Mouse (Mus musculus) forebrain, embryonic 16.5 days (tissue): ENCODE results near the gene Manf. TPM values are rescaled to one million over a fixed set of nuclear protein-coding genes. Genes with fewer than 3 reads are reported as not detected.

ENCODE experiments used
- ATAC-seq: fragments of 200-750 bp; cut with Nextera tagmentation; 2 replicates; pipeline ENCODE4 v1.8.0; 2017; ENCODE audit warnings: mild to moderate bottlenecking, moderate library complexity
- H3K27ac ChIP-seq: fragments of 300-500 bp; sonication (generic); 2 replicates; pipeline ENCODE4 v1.5.1; 2014; ENCODE audit warnings: low read length, control low read depth
- H3K27me3 ChIP-seq: fragments of 300-500 bp; sonication (generic); replicated peaks from 2 replicates; pipeline ENCODE4 v1.6.1; 2014; ENCODE audit warnings: low read length; ENCODE audit not compliant: control insufficient read depth, insufficient read depth
- H3K36me3 ChIP-seq: fragments of 300-500 bp; sonication (generic); 2 replicates; pipeline ENCODE4 v1.6.1; 2014; ENCODE audit not compliant: control insufficient read depth, insufficient read depth
- H3K4me1 ChIP-seq: fragments of 300-500 bp; sonication (generic); replicated peaks from 2 replicates; pipeline ENCODE4 v1.6.1; 2014; ENCODE audit warnings: low read length; ENCODE audit not compliant: control insufficient read depth, insufficient read depth
- H3K4me2 ChIP-seq: fragments of 300-500 bp; sonication (generic); 2 replicates; pipeline ENCODE4 v1.6.1; 2014; ENCODE audit warnings: mild to moderate bottlenecking, low read length, control low read depth
- H3K4me3 ChIP-seq: fragments of 300-500 bp; sonication (generic); replicated peaks from 2 replicates; pipeline ENCODE4 v1.5.1; 2014; ENCODE audit warnings: mild to moderate bottlenecking, low read length, control low read depth
- H3K9ac ChIP-seq: fragments of 300-500 bp; sonication (generic); replicated peaks from 2 replicates; pipeline ENCODE4 v1.6.1; 2014; ENCODE audit warnings: low read depth, low read length, control low read depth
- H3K9me3 ChIP-seq: fragments of 300-500 bp; sonication (generic); 2 replicates; pipeline ENCODE4 v1.6.1; 2016; ENCODE audit warnings: low read length; ENCODE audit not compliant: control insufficient read depth
- WGBS: fragments of 180-500 bp; shearing (Covaris S2); extraction: QIAGEN DNeasy Blood & Tissue Kit; methylation state at CpG from one replicate; pipeline ENCODE4 v1.1.7; 2014; 5-methylcytosine and 5-hydroxymethylcytosine counted together
- polyA plus RNA-seq: library from polyadenylated mRNA; unstranded; fragments of >200 nt; fragmentation: Nextera tagmentation; extraction: Ambion mirVana; gene quantifications from 2 replicates; pipeline ENCODE4 v1.2.1, GENCODE M21; 2015

Gene Manf
- polyA plus RNA-seq, 1 experiment from 2014 or later: 201 TPM

- H3K36me3 ChIP-seq: peaks cover 27% of the 10 kb centered on the region
- ATAC-seq: no peak
- H3K9me3 ChIP-seq: no peaks in the 10 kb centered on the region
- H3K4me3 ChIP-seq: no peak overlapping the region
- no peak overlapping the region for H3K4me2 ChIP-seq
- 91% methylated on average over 3 of the region's 3 CpGs for WGBS
- no peak overlapping the region for H3K27ac ChIP-seq
- H3K9ac ChIP-seq: no peak overlapping the region
- no peaks in the 10 kb centered on the region for H3K27me3 ChIP-seq
- peaks cover 3% of the 10 kb centered on the region for H3K4me1 ChIP-seq
These were observed 15.1 kb downstream of the Manf start for GRCm38 (mm10) chr9:106876666-106877065.

GRCm38 (mm10) chr9:106874216-106874615 is 17.6 kb downstream of the Manf start:
- no peak for ATAC-seq
- peaks cover 22% of the 10 kb centered on the region for H3K36me3 ChIP-seq

DNA sequence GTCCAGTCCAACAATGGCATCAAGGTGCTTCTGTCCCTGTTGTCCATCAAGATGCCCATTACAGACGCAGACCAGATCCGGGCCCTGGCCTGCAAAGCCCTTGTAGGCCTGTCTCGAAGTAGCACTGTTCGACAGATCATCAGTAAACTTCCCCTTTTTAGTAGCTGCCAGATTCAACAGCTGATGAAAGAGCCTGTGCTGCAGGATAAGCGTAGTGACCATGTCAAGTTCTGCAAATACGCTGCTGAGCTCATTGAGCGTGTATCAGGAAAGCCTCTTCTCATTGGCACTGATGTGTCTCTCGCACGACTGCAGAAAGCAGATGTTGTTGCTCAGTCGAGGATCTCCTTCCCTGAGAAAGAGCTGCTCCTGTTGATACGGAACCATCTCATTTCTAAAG is 33.7 kb downstream of the Manf start:
- Histone ChIP-seq H3K27ac (no peak overlapping the region), H3K9ac (no peak overlapping the region), H3K36me3 (peaks cover 38% of the 10 kb centered on the region), H3K27me3 (no peaks in the 10 kb centered on the region), H3K4me3 (no peak overlapping the region), H3K9me3 (no peaks in the 10 kb centered on the region), H3K4me2 (no peak overlapping the region), H3K4me1 (no peaks in the 10 kb centered on the region)
- no peak for ATAC-seq
- 95% methylated on average over 11 of the region's 11 CpGs for WGBS

More at GRCm38 (mm10) chr9:106874216-106874615, 17.6 kb downstream of the Manf start:
- Histone ChIP-seq H3K4me1 (no peaks in the 10 kb centered on the region), H3K4me3 (no peak overlapping the region), H3K27me3 (no peaks in the 10 kb centered on the region), H3K9me3 (no peaks in the 10 kb centered on the region), H3K27ac (no peak overlapping the region), H3K9ac (no peak overlapping the region), H3K4me2 (no peak overlapping the region)
- 84% methylated on average over 5 of the region's 5 CpGs for WGBS

DNA sequence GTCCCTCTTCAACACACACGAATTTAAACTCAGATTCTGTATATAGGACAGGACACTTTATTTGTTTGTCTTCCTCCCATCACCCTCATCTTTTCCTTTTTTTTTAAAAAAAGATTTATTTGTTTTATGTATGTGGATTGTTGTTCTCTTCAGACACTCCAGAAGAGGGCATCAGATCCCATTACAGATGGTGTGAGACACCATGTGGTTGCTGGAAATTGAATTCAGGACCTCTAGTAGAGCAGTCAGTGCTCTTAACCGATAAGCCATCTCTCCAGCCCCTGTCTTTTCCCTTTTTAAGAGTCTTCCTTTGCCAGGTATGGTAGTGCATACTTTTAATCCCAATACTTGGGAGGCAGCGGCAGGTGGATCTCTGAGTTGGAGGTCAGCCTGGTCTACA is 35.1 kb downstream of the Manf start:
- no peaks in the 10 kb centered on the region for H3K9me3 ChIP-seq
- no peaks in the 10 kb centered on the region for H3K27me3 ChIP-seq
- no peak overlapping the region for H3K9ac ChIP-seq
- H3K4me1 ChIP-seq: no peaks in the 10 kb centered on the region
- WGBS: 87% methylated on average over 3 of the region's 3 CpGs
- ATAC-seq: no peak
- H3K4me2 ChIP-seq: no peak overlapping the region
- peaks cover 35% of the 10 kb centered on the region for H3K36me3 ChIP-seq
- no peak overlapping the region for H3K27ac ChIP-seq
- H3K4me3 ChIP-seq: no peak overlapping the region

- ATAC-seq: no peak
- Histone ChIP-seq H3K4me2 (no peak overlapping the region), H3K4me3 (no peak overlapping the region), H3K36me3 (peaks cover 42% of the 10 kb centered on the region), H3K27ac (no peak overlapping the region), H3K9ac (no peak overlapping the region), H3K27me3 (no peaks in the 10 kb centered on the region), H3K4me1 (no peaks in the 10 kb centered on the region), H3K9me3 (no peaks in the 10 kb centered on the region)
- 96% methylated on average over 6 of the region's 6 CpGs for WGBS
These were observed 49.0 kb downstream of the Manf start for GRCm38 (mm10) chr9:106842800-106843199.

GRCm38 (mm10) chr9:106840569-106840968 is 51.2 kb downstream of the Manf start:
- Histone ChIP-seq H3K4me1 (no peaks in the 10 kb centered on the region), H3K4me3 (no peak overlapping the region), H3K4me2 (no peak overlapping the region), H3K27me3 (no peaks in the 10 kb centered on the region), H3K9ac (no peak overlapping the region), H3K27ac (no peak overlapping the region), H3K9me3 (no peaks in the 10 kb centered on the region), H3K36me3 (peaks cover 49% of the 10 kb centered on the region)
- 97% methylated on average over 1 of the region's 1 CpGs for WGBS
- ATAC-seq: no peak

DNA sequence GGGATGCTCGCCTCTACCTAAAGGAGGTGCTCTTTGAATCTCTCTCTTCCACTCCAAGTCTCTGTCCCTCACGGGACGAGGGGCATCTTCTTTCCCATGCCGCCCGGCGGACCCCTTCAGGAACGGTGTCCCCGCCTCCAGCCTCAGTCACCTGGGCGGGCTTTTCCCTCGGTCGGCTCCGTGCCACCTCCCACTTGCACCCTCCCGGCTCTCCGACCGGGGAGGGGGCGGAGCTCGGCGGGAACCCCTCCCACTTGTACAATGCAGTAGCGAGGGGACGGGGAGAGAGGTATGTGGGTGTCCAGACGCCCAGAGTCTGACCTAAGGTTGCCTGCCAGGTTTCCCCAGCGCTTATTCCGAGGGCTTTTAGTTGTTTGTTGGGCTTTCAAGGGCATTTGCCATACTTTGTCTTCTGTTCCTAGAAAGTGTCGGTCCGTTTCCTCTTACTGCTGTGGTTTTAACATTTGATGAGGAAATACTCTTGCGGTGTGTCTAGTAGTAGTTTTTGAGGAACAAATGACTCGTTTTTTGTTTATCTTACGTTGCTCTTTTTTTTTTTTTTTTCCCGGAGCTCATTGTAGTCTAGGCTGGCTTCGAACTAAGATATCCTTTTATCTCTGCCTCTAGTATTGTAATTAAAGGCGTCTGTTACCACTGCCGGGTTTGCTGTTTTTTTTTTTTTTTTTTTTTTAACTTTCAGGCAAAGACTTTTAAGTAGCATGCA is 69.2 kb downstream of the Manf start:
- ATAC-seq: peak; percentile 34

DNA sequence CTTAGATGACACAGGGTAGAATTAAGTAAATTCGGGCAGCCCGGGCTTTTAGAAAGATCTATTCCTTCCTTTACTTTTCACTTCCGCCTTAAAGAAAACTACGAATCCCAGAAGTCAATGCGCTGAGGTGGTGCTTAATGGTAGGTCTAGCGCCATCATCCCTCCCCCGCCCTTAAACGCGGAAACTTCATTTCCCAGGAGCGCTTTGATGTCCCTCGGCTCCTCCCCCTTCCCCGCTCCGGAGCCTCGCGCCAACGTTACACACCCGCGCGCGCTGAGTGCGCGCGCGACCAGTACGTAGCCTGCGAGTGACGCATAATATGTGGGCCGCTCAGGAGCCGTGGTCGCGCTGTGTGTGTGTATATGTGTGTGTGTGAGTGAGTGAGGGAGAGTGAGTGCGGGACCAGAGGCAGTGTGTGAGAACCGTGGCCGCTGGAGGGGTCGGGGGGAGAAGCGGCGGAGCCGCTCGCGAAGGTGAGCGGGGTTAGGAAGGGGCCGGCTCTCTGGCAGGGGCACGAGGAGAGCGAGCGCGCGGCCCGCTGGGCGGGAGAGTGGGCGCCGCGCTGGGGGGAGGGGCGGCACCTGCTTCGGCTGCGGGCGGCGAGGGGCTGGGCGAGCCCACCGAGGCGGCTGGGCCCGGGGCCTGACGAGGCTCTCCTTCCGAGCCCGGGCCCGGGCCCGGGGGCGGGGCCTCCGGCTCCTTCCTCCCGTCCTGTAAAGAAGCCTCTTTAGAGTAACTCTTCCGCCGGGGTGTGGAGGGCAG is 70.0 kb downstream of the Manf start, which contains the start of gene Dcaf1:
Dcaf1 (plus strand) TSS at position 257 of the 763 bp plus-strand sequence.
- no peaks in the 10 kb centered on the region for H3K9me3 ChIP-seq
- peak; percentile 98 for ATAC-seq
- H3K27me3 ChIP-seq: no peaks in the 10 kb centered on the region
- peak within 1 kb of the TSS; percentile 59 for H3K9ac ChIP-seq
- H3K4me3 ChIP-seq: peak within 1 kb of the TSS; percentile 90
- peaks cover 6% of the 10 kb centered on the region for H3K4me1 ChIP-seq
- peak within 1 kb of the TSS; percentile 96 for H3K4me2 ChIP-seq
- WGBS: under 1% methylated on average over 71 of the region's 71 CpGs
- no peaks in the 10 kb centered on the region; the same call in 1 of the 2 replicates for H3K36me3 ChIP-seq
- H3K27ac ChIP-seq: peak within 1 kb of the TSS; percentile 76

More for the DNA sequence above, 69.2 kb downstream of the Manf start:
- Histone ChIP-seq H3K9ac (peak overlapping the region; percentile 59), H3K36me3 (no peaks in the 10 kb centered on the region; the same call in 1 of the 2 replicates), H3K27me3 (no peaks in the 10 kb centered on the region), H3K4me2 (peak overlapping the region; percentile 96), H3K27ac (peak overlapping the region; percentile 76), H3K9me3 (no peaks in the 10 kb centered on the region), H3K4me3 (peak overlapping the region; percentile 90), H3K4me1 (peaks cover 6% of the 10 kb centered on the region)
- 1% methylated on average over 32 of the region's 32 CpGs for WGBS

GRCm38 (mm10) chr9:106821050-106821617 is 70.6 kb downstream of the Manf start:
- H3K9me3 ChIP-seq: no peaks in the 10 kb centered on the region
- H3K4me1 ChIP-seq: peaks cover 6% of the 10 kb centered on the region
- H3K27ac ChIP-seq: peak overlapping the region; percentile 34
- no peaks in the 10 kb centered on the region for H3K36me3 ChIP-seq
- H3K9ac ChIP-seq: peak overlapping the region; percentile 24
- no peaks in the 10 kb centered on the region for H3K27me3 ChIP-seq
- no peak for ATAC-seq
- H3K4me2 ChIP-seq: peak overlapping the region; percentile 45
- 49% methylated on average over 15 of the region's 15 CpGs for WGBS
- peak overlapping the region; percentile 90 for H3K4me3 ChIP-seq
